Mouse (Mus musculus) cerebellum, adult 2 months (tissue): ENCODE data around the gene Retreg2. TPM values are rescaled to one million over a fixed set of nuclear protein-coding genes. Genes with fewer than 3 reads are reported as not detected.

ENCODE experiments used
- DNase-seq, 2 experiments: peaks; one replicate each; pipeline ENCODE4 v3.0.0; 2021
- H3K27ac ChIP-seq: fragments of 200-500 bp; 2 replicates; pipeline ENCODE4 v1.5.1; 2012; ENCODE audit warnings: low read length, control low read depth, inconsistent platforms; ENCODE audit not compliant: insufficient read depth
- H3K27me3 ChIP-seq: fragments of 200-500 bp; 2 replicates; pipeline ENCODE4 v1.6.1; 2012; ENCODE audit warnings: inconsistent platforms, mild to moderate bottlenecking, low read length, moderate library complexity; ENCODE audit not compliant: control insufficient read depth, insufficient read depth
- H3K4me1 ChIP-seq: fragments of 200-500 bp; 2 replicates; pipeline ENCODE4 v1.6.1; 2011; ENCODE audit warnings: low read length; ENCODE audit not compliant: control insufficient read depth, insufficient read depth
- H3K4me3 ChIP-seq: fragments of 200-500 bp; replicated peaks from 2 replicates; pipeline ENCODE3; 2011; ENCODE audit warnings: mild to moderate bottlenecking, low read depth, low read length, control low read depth; ENCODE audit not compliant: insufficient read depth
- CTCF ChIP-seq: fragments of 200-500 bp; IDR thresholded peaks from 2 replicates; pipeline ENCODE4 v1.5.1; 2011; ENCODE audit warnings: low read depth, mild to moderate bottlenecking, control low read depth, low read length, moderate library complexity, borderline replicate concordance; ENCODE audit not compliant: insufficient read depth
- POLR2A ChIP-seq: fragments of 200-500 bp; IDR thresholded peaks from 2 replicates; pipeline ENCODE4 v1.6.1; 2011; ENCODE audit warnings: low read length, control low read depth, borderline replicate concordance; ENCODE audit not compliant: insufficient read depth
- WGBS: fragments of 180-500 bp; shearing (Covaris S2); methylation state at CpG from one replicate; pipeline ENCODE4 v1.1.7; 2018; 5-methylcytosine and 5-hydroxymethylcytosine counted together
- polyA plus RNA-seq: library from polyadenylated mRNA; depleted of rRNA; stranded (reverse); fragments of >200 nt; gene quantifications from 2 replicates; pipeline ENCODE4 v1.2.3, GENCODE M21; 2012

Retreg2 gene
- polyA plus RNA-seq, 1 experiment: 261 TPM

- H3K4me1 ChIP-seq: no peaks in the 10 kb centered on the region
- no peak overlapping the region for H3K4me3 ChIP-seq
- H3K27me3 ChIP-seq: no peaks in the 10 kb centered on the region
- no peak overlapping the region for H3K27ac ChIP-seq
- 85% methylated on average over 6 of the region's 6 CpGs for WGBS
- no peak for DNase-seq
- no peak for TF ChIP-seq CTCF
- TF ChIP-seq POLR2A: no peak
Measured at GRCm38 (mm10) chr1:75136293-75136692, 6.3 kb upstream of the Retreg2 start.

DNA sequence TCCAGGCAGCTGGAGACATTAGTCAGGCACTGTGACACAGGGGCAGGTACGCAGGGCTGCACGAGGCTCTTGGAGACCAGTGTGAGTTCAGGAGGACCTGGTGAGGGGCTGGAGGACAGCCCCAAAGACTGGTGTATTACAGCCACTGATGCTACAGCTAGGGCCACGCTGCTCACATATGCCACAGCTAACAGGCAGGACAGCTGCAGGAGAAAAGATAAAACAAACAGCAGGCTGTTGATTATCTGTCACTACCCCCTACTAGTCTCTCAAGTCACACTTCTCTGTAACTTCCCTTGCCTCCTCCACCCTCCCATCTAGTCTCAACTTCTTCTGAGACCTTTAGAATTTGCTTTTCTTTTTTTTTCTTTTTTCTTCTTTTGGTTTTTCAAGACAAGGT, 5.8 kb upstream of the Retreg2 start:
- Histone ChIP-seq H3K4me1 (no peaks in the 10 kb centered on the region), H3K27ac (no peak overlapping the region), H3K4me3 (no peak overlapping the region), H3K27me3 (no peaks in the 10 kb centered on the region)
- WGBS: 82% methylated on average over 3 of the region's 3 CpGs
- no peak for TF ChIP-seq POLR2A
- no peak for TF ChIP-seq CTCF
- no peak for DNase-seq

- no peaks in the 10 kb centered on the region for H3K27me3 ChIP-seq
- TF ChIP-seq POLR2A: no peak
- TF ChIP-seq CTCF: no peak
- no peak overlapping the region for H3K27ac ChIP-seq
- DNase-seq: no peak
- 94% methylated on average over 2 of the region's 2 CpGs for WGBS
- no peak overlapping the region for H3K4me3 ChIP-seq
- H3K4me1 ChIP-seq: no peaks in the 10 kb centered on the region; the same call in 1 of the 2 replicates
Measured at GRCm38 (mm10) chr1:75138448-75138847, 4.1 kb upstream of the Retreg2 start.

DNA sequence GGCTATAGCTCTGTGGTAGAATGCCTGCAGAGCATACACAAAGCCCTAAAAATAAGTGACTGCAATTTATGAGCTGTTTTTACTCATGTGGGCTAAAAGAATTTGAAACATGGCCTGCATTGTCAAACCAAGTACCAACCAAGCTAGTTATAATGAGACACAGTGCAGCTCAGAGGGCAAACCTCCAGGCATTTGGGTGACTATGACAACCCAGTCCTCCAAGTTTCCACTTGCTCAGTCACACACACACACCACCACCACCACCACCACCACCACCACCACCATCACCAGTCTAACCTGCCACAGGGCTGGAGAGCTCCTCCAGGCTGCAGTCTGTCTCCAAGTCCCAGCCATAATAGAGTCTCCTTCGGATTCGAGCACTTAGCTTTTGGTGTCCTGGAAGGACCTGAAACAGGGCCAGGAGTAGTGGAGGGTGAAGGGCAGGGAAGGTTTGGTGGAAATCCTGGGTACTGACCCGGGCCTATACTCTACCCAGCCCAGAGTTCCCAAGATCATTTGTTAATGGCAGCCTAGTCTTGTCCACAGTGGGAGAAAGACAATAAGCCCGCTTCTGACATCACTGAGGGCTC, 1.9 kb upstream of the Retreg2 start:
- Histone ChIP-seq H3K4me3 (peak overlapping the region; percentile 80), H3K27ac (peak overlapping the region; percentile 69; the same call in 1 of the 2 replicates), H3K27me3 (no peaks in the 10 kb centered on the region), H3K4me1 (peaks cover 16% of the 10 kb centered on the region)
- TF ChIP-seq CTCF: no peak
- TF ChIP-seq POLR2A: no peak
- DNase-seq: no peak
- whole genome bisulfite sequencing: 15% methylated on average over 4 of the region's 4 CpGs

DNA sequence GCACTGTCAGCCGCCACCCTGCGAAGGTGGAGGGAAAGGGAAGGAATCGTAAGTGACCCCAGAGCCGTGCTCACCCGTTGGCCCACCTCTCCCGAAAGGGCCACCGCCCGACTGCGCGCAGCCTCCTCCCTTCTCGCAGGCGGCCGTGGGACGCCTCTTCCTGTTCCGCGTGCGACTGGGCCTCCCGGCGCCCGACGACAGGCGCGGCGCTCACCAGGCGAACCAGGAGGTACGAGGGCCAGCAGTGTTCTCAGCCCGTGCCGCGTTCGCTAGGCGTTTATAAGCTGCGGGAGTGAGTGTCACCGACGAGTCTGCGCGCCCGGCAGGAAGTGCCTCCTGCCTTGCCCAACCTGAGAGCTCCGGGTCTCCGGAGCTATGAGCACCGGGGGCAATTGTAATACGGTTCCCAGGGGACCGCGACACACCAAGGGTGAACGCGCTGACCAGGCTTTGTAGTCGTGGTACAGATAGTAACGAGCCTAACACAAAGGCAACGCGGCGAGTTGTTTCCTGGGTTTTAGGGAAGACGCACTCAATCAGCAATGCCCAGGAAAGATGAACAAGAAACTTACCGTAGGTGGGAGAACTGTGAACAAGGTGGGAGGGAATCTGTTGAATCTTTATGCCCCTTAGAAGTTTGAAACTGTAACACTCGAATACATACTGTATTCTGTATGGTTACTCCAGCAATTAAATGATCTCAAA, 940 bp upstream of the Retreg2 start:
- Histone ChIP-seq H3K27ac (peak overlapping the region; percentile 69), H3K27me3 (no peaks in the 10 kb centered on the region), H3K4me1 (peaks cover 16% of the 10 kb centered on the region), H3K4me3 (peak overlapping the region; percentile 80)
- TF ChIP-seq CTCF (no peak), POLR2A (peak; percentile 64)
- peak; percentile 63 to 68 for DNase-seq
- under 1% methylated on average over 53 of the region's 53 CpGs for WGBS

GRCm38 (mm10) chr1:75145589-75145988, 3.0 kb downstream of the Retreg2 start:
- no peak overlapping the region for H3K27ac ChIP-seq
- H3K4me1 ChIP-seq: peaks cover 18% of the 10 kb centered on the region
- H3K27me3 ChIP-seq: no peaks in the 10 kb centered on the region
- TF ChIP-seq CTCF: no peak
- 98% methylated on average over 3 of the region's 3 CpGs for WGBS
- no peak for DNase-seq
- no peak overlapping the region for H3K4me3 ChIP-seq

DNA sequence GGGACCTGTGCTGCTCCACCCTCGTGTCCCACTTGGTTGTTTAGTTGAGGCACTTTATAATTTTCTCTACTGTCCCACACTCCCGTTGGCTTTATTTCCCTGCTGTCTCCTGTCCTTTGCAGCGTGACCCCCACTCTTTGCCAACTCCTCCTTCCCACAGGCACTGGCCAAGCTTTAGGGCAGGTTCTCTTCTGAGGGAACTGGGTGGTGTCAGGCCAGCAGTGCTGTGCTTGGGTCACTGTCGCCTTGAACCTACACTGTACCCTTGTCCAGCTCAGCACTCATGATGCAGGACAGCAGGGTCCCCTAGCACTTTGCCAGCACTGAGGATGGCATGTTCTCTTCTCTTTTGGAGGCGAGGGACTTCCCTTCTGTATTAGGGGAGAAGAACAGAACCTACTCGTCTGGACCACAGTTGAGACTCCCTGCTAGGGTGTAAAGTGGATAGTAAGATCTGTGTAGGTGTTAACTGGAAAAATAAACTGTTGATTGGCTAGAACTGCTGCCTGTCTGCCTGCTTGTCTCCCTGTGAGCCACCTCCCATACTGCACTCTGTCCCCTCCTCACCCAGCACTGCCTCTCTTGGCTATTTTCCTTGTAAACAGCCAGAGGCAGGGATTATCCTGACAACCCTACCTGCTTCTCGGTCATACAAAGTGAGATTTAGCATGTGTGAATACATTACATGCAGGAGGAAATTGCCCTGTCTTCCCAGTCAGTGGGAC, 5.0 kb downstream of the Retreg2 start:
- WGBS: 82% methylated on average over 7 of the region's 7 CpGs
- Histone ChIP-seq H3K27me3 (no peaks in the 10 kb centered on the region), H3K4me3 (no peak overlapping the region), H3K4me1 (peaks cover 18% of the 10 kb centered on the region), H3K27ac (no peak overlapping the region)
- DNase-seq: no peak
- TF ChIP-seq POLR2A (no peak), CTCF (no peak)

- H3K27ac ChIP-seq: no peak overlapping the region
- H3K4me1 ChIP-seq: peaks cover 16% of the 10 kb centered on the region
- TF ChIP-seq POLR2A: no peak
- TF ChIP-seq CTCF: no peak
- DNase-seq: no peak
- H3K4me3 ChIP-seq: no peak overlapping the region
- H3K27me3 ChIP-seq: no peaks in the 10 kb centered on the region
- WGBS: 89% methylated on average over 4 of the region's 4 CpGs
Measured at GRCm38 (mm10) chr1:75148727-75149126, 6.1 kb downstream of the Retreg2 start.
